Mouse (Mus musculus): Measurements from ENCODE around the gene Spata7.
A peak's percentile ranks its signal among the peaks of the same experiment; 100 is the strongest.
"Not testable (repeated sequence)": the region's sequence is repeated elsewhere in the genome, so short reads cannot be mapped to it uniquely, and the experiment has no call there.

Spata7 gene

GRCm38 (mm10) chr12:98627392-98628259, at the start of gene Spata7:
Gene Spata7, plus strand, starts transcription at chr12:98628157.
- DNase-seq (ENCODE audit: low spot score), result peak; percentile 87

GRCm38 (mm10) chr12:98585302-98585701, 42.7 kb upstream of the Spata7 start:
- DNase-seq (ENCODE audit: low spot score), result no peak

- no peak for DNase-seq (ENCODE audit: low spot score)
These were observed 39.4 kb upstream of the Spata7 start for GRCm38 (mm10) chr12:98588573-98588972.

- no peak for DNase-seq (ENCODE audit: low spot score)
These were observed 36.9 kb upstream of the Spata7 start for GRCm38 (mm10) chr12:98591016-98591415.

GRCm38 (mm10) chr12:98600861-98601260, 27.1 kb upstream of the Spata7 start:
- DNase-seq (ENCODE audit: low spot score), result no peak

- no peak for DNase-seq (ENCODE audit: low spot score)
These were observed 25.8 kb upstream of the Spata7 start for GRCm38 (mm10) chr12:98602114-98602513.

GRCm38 (mm10) chr12:98605264-98605663, 22.7 kb upstream of the Spata7 start:
- DNase-seq (ENCODE audit: low spot score), result no peak

GRCm38 (mm10) chr12:98606595-98607290, 21.2 kb upstream of the Spata7 start:
- DNase-seq (ENCODE audit: low spot score), result no peak

- no peak for DNase-seq (ENCODE audit: low spot score)
These were observed 17.6 kb upstream of the Spata7 start for GRCm38 (mm10) chr12:98610341-98610740.

GRCm38 (mm10) chr12:98614910-98615508, 12.9 kb upstream of the Spata7 start:
- no peak for DNase-seq (ENCODE audit: low spot score)

- DNase-seq (ENCODE audit: low spot score), result no peak
These were observed 12.2 kb upstream of the Spata7 start for GRCm38 (mm10) chr12:98615746-98616145.

GRCm38 (mm10) chr12:98619496-98619895, 8.5 kb upstream of the Spata7 start:
- no peak for DNase-seq (ENCODE audit: low spot score)

- DNase-seq (ENCODE audit: low spot score), result not testable (repeated sequence)
These were observed 7.0 kb upstream of the Spata7 start for GRCm38 (mm10) chr12:98620922-98621321.

- not testable (repeated sequence) for DNase-seq (ENCODE audit: low spot score)
These were observed 4.7 kb upstream of the Spata7 start for GRCm38 (mm10) chr12:98623266-98623665.

- DNase-seq (ENCODE audit: low spot score), result no peak
These were observed 458 bp downstream of the Spata7 start for GRCm38 (mm10) chr12:98628260-98628970.

GRCm38 (mm10) chr12:98644852-98645251, 16.9 kb downstream of the Spata7 start:
- no peak for DNase-seq (ENCODE audit: low spot score)

GRCm38 (mm10) chr12:98656873-98657272, 28.9 kb downstream of the Spata7 start:
- no peak for DNase-seq (ENCODE audit: low spot score)

GRCm38 (mm10) chr12:98662617-98663016, 34.7 kb downstream of the Spata7 start:
- DNase-seq (ENCODE audit: low spot score), result no peak

GRCm38 (mm10) chr12:98668132-98668814, 40.3 kb downstream of the Spata7 start:
- DNase-seq (ENCODE audit: low spot score), result no peak

- no peak for DNase-seq (ENCODE audit: low spot score)
These were observed 41.1 kb downstream of the Spata7 start for GRCm38 (mm10) chr12:98669086-98669485.

GRCm38 (mm10) chr12:98669864-98670263, 41.9 kb downstream of the Spata7 start:
- no peak for DNase-seq (ENCODE audit: low spot score)

- DNase-seq (ENCODE audit: low spot score), result no peak
These were observed 42.5 kb downstream of the Spata7 start for GRCm38 (mm10) chr12:98670429-98670828.
